Mouse (Mus musculus): ENCODE results near the gene Slc24a5. TPM values are rescaled to one million over a fixed set of nuclear protein-coding genes. Genes with fewer than 3 reads are reported as not detected.

Slc24a5 gene
- polyA plus RNA-seq, 1 experiment from 2014 or later: 2.2 TPM

DNA sequence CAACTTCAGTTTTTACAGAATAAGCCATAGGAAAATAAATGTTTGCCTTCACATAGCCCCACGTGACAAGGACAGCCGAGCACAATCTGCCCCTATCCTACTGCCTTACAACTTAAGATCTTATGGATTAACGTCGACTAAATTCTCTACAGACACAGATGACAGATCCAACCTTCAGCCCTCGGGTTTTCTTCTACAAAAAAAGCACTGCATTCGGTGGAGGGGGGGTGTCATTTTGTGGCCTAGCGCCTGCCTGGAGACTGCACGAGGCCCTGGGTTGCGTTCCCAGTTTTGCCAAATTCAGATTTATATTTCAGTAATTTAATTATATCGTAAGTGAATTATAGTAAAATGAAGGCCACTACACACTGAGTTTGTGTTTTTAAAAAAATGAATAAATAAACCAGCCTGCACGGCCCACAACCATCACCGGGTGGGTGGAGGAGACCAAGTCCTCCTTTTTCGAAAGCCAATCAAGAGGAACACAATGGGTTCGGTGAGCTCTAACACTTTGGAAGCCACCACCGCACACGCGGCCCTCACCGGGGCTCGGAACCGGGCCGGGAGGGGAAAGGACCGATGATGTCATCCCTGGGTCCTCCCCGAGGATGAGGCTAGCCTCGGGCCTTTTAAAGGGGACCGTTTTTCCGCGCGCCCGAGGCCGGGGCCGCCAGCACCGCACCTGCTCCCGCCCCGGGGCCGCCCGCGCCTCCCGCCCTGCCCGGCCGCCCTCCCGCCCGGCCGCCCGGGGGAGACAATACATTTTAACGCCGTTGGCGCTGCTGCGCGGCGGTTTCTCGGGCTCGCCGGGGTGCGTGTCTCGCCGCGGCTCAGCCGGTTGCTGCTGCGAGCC is 54.9 kb downstream of the Slc24a5 start:
- Histone ChIP-seq H3K4me3 (peak overlapping the region; percentile 86), H3K27me3 (replicated peaks) (no peaks in the 10 kb centered on the region), H3K27ac (replicated peaks) (peak overlapping the region; percentile 87), H3K4me1 (peaks cover 38% of the 10 kb centered on the region), H3K9me3 (no peaks in the 10 kb centered on the region), H3K4me2 (peak overlapping the region; percentile 79), H3K9ac (peak overlapping the region; percentile 99), H3K36me3 (no peaks in the 10 kb centered on the region)
- peak; percentile 72 for ATAC-seq (ENCODE audit: extremely low read depth, insufficient number of reproducible peaks, low FRiP score, low TSS enrichment)
- under 1% methylated on average over 42 of the region's 59 CpGs for WGBS

- Histone ChIP-seq H3K27ac (replicated peaks) (peak within 1 kb of the TSS; percentile 87), H3K4me1 (peaks cover 35% of the 10 kb centered on the region), H3K4me2 (peak within 1 kb of the TSS; percentile 79), H3K4me3 (peak within 1 kb of the TSS; percentile 86), H3K36me3 (no peaks in the 10 kb centered on the region), H3K27me3 (replicated peaks) (no peaks in the 10 kb centered on the region), H3K9me3 (no peaks in the 10 kb centered on the region), H3K9ac (peak within 1 kb of the TSS; percentile 99)
- ATAC-seq (ENCODE audit: extremely low read depth, insufficient number of reproducible peaks, low FRiP score, low TSS enrichment): peak; percentile 77
- WGBS: 2% methylated on average over 34 of the region's 48 CpGs
Observed at GRCm38 (mm10) chr2:125123477-125123852, 55.5 kb downstream of the Slc24a5 start, which contains the start of gene Myef2. Gene Myef2, minus strand, starts transcription at chr2:125123661.

DNA sequence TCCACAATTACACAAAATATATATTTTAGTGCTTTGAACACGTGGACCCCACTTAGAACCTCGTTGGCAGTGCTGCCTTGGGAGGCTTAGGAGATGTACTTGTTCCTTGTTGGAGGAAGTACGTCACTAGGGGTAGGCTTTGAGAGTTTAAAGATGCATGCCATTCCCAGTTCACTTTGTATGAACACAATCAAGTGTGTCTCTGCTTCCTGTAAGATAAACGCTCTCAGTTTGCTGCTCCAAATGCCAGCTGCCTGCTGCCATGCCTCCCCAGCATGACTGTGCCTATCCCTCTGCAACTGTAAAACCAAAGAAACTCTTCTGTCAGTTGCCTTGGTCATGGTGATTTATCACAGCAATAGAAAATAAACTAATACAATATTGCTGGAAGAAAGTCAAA is 57.9 kb downstream of the Slc24a5 start:
- no peaks in the 10 kb centered on the region for H3K9me3 ChIP-seq
- H3K4me2 ChIP-seq: no peak overlapping the region
- H3K36me3 ChIP-seq: no peaks in the 10 kb centered on the region
- H3K27me3 ChIP-seq (replicated peaks): no peaks in the 10 kb centered on the region
- H3K27ac ChIP-seq (replicated peaks): no peak overlapping the region
- H3K4me3 ChIP-seq: no peak overlapping the region
- ATAC-seq (ENCODE audit: extremely low read depth, insufficient number of reproducible peaks, low FRiP score, low TSS enrichment): no peak
- peaks cover 16% of the 10 kb centered on the region for H3K4me1 ChIP-seq
- no peak overlapping the region for H3K9ac ChIP-seq
- WGBS: 31% methylated on average over 4 of the region's 4 CpGs

DNA sequence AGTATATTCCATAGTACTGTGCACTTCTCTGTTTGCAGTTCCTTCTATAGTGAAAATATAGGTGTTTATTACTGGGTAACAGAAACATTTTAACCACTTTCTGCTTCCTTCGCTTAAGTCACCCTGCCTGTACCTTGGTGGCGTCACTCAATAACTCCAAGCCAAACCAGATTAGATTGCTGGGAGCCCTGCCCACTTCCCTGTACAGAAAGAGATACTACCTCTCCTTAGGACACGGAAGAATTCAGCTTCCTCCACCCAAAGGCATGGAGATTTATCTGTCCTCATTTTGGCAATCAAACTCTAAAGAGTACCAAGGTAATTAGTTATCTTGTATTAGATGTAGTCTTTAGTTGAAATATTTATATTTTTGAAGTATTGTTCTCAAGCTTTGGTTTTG is 58.9 kb downstream of the Slc24a5 start:
- Histone ChIP-seq H3K36me3 (no peaks in the 10 kb centered on the region), H3K9me3 (no peaks in the 10 kb centered on the region), H3K4me3 (no peak overlapping the region), H3K9ac (no peak overlapping the region), H3K27ac (replicated peaks) (no peak overlapping the region), H3K4me2 (no peak overlapping the region), H3K27me3 (replicated peaks) (no peaks in the 10 kb centered on the region), H3K4me1 (peaks cover 7% of the 10 kb centered on the region)
- WGBS: 30% methylated on average over 3 of the region's 3 CpGs
- no peak for ATAC-seq (ENCODE audit: extremely low read depth, insufficient number of reproducible peaks, low FRiP score, low TSS enrichment)

GRCm38 (mm10) chr2:125134113-125134512 is 66.2 kb downstream of the Slc24a5 start:
- Histone ChIP-seq H3K9ac (no peak overlapping the region), H3K4me3 (no peak overlapping the region), H3K27me3 (replicated peaks) (peaks cover 5% of the 10 kb centered on the region; the same call in 1 of the 2 replicates), H3K4me2 (no peak overlapping the region), H3K36me3 (no peaks in the 10 kb centered on the region), H3K9me3 (no peaks in the 10 kb centered on the region), H3K27ac (replicated peaks) (no peak overlapping the region), H3K4me1 (peaks cover 9% of the 10 kb centered on the region)
- WGBS: 30% methylated on average over 4 of the region's 4 CpGs
- no peak for ATAC-seq (ENCODE audit: extremely low read depth, insufficient number of reproducible peaks, low FRiP score, low TSS enrichment)

GRCm38 (mm10) chr2:125135903-125136811 is 68.2 kb downstream of the Slc24a5 start, which contains the start of gene Ctxn2:
Gene Ctxn2, plus strand, starts transcription at chr2:125136692.
- peak within 1 kb of the TSS; percentile 24; the same call in 1 of the 2 replicates for H3K9ac ChIP-seq
- 2% methylated on average over 39 of the region's 39 CpGs for WGBS
- peak within 1 kb of the TSS; percentile 42 for H3K4me3 ChIP-seq
- H3K27ac ChIP-seq (replicated peaks): no peak within 1 kb of the TSS
- H3K4me2 ChIP-seq: peak within 1 kb of the TSS; percentile 75
- H3K27me3 ChIP-seq (replicated peaks): peaks cover 5% of the 10 kb centered on the region; the same call in 1 of the 2 replicates
- no peak for ATAC-seq (ENCODE audit: extremely low read depth, insufficient number of reproducible peaks, low FRiP score, low TSS enrichment)
- H3K9me3 ChIP-seq: no peaks in the 10 kb centered on the region
- no peaks in the 10 kb centered on the region for H3K36me3 ChIP-seq
- peaks cover 9% of the 10 kb centered on the region for H3K4me1 ChIP-seq

DNA sequence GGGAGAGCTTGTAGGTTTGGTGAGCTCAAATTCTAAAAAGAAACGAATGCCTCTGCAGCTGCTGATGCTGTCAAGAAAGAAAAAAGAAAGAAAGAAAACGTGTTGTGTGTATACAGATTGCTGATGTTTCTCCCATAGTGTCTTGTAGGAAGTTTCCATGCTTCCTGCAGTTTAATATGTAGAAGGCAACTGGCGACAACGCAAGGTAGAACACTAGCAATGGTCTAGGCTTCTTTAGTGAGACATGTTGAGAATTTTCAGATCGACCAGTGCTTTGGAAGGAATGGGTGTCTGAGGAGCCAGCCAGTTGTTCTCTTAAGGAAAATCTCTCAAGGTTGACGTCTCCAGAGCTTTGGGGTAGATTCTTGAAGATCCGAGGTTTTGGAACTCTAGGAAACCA is 68.9 kb downstream of the Slc24a5 start:
- Histone ChIP-seq H3K27me3 (replicated peaks) (peaks cover 5% of the 10 kb centered on the region; the same call in 1 of the 2 replicates), H3K4me2 (peak overlapping the region; percentile 75), H3K9ac (peak overlapping the region; percentile 24; the same call in 1 of the 2 replicates), H3K27ac (replicated peaks) (no peak overlapping the region), H3K4me1 (peaks cover 9% of the 10 kb centered on the region), H3K4me3 (peak overlapping the region; percentile 42), H3K36me3 (no peaks in the 10 kb centered on the region), H3K9me3 (no peaks in the 10 kb centered on the region)
- no peak for ATAC-seq (ENCODE audit: extremely low read depth, insufficient number of reproducible peaks, low FRiP score, low TSS enrichment)
- WGBS: 25% methylated on average over 7 of the region's 7 CpGs

Other genes with a start within 250 kb of the Slc24a5 start
- gene Myef2, start 55.5 kb downstream of the Slc24a5 start, polyA plus RNA-seq (2015; fragmentation: Nextera tagmentation; extraction: Ambion mirVana): 58.6 and 61.0 TPM in 2 replicates
- gene Ctxn2, start 68.6 kb downstream of the Slc24a5 start, polyA plus RNA-seq (2015; fragmentation: Nextera tagmentation; extraction: Ambion mirVana): not detected in 2 replicates
- not detected in 2 replicates for gene Slc12a1, start 84.4 kb downstream of the Slc24a5 start, polyA plus RNA-seq (2015; fragmentation: Nextera tagmentation; extraction: Ambion mirVana)
- 113 and 127 TPM in 2 replicates for gene Dut, start 179.1 kb downstream of the Slc24a5 start, polyA plus RNA-seq (2015; fragmentation: Nextera tagmentation; extraction: Ambion mirVana)

Data from heart, embryonic 13.5 days (tissue).